Mouse (Mus musculus): Measurements from ENCODE around the gene Atp6v0a4.

Gene Atp6v0a4

GRCm38 (mm10) chr6:38072137-38072796, 52.1 kb downstream of the Atp6v0a4 start:
- DNase-seq: no peak

- DNase-seq: no peak
These were observed 53.1 kb downstream of the Atp6v0a4 start for GRCm38 (mm10) chr6:38071256-38071655.

- DNase-seq: peak; percentile 78 to 80
These were observed 58.2 kb downstream of the Atp6v0a4 start for GRCm38 (mm10) chr6:38066215-38066614.

GRCm38 (mm10) chr6:38065501-38066122, 58.8 kb downstream of the Atp6v0a4 start:
- peak; percentile 48 to 52 for DNase-seq

- DNase-seq: peak; percentile 92 to 94
These were observed 59.3 kb downstream of the Atp6v0a4 start for GRCm38 (mm10) chr6:38065122-38065500.

- no peak for DNase-seq
These were observed 59.8 kb downstream of the Atp6v0a4 start for GRCm38 (mm10) chr6:38064621-38065020.

GRCm38 (mm10) chr6:38058805-38059204, 65.6 kb downstream of the Atp6v0a4 start:
- no peak for DNase-seq

GRCm38 (mm10) chr6:38055471-38056330, 68.7 kb downstream of the Atp6v0a4 start:
- DNase-seq: peak; percentile 18 to 21

GRCm38 (mm10) chr6:38049601-38050000, 74.8 kb downstream of the Atp6v0a4 start:
- DNase-seq: no peak

GRCm38 (mm10) chr6:38048800-38049561, 75.4 kb downstream of the Atp6v0a4 start:
- no peak for DNase-seq

GRCm38 (mm10) chr6:38048003-38048402, 76.4 kb downstream of the Atp6v0a4 start:
- no peak for DNase-seq

GRCm38 (mm10) chr6:38046838-38047237, 77.5 kb downstream of the Atp6v0a4 start, which contains the start of gene Svopl:
Gene Svopl (minus strand): TSS chr6:38046996.
- DNase-seq: no peak

- no peak for DNase-seq
These were observed 91.4 kb downstream of the Atp6v0a4 start for GRCm38 (mm10) chr6:38032801-38033566.

- peak; percentile 27 to 42 for DNase-seq
These were observed 92.4 kb downstream of the Atp6v0a4 start for GRCm38 (mm10) chr6:38031924-38032540.

GRCm38 (mm10) chr6:38028205-38028604, 96.2 kb downstream of the Atp6v0a4 start:
- no peak for DNase-seq

- no peak for DNase-seq
These were observed 96.6 kb downstream of the Atp6v0a4 start for GRCm38 (mm10) chr6:38027771-38028170.

GRCm38 (mm10) chr6:38023284-38023683, 101.1 kb downstream of the Atp6v0a4 start:
- no peak for DNase-seq

- DNase-seq: no peak
These were observed 103.0 kb downstream of the Atp6v0a4 start for GRCm38 (mm10) chr6:38021406-38021805.

- DNase-seq: no peak
These were observed 111.6 kb downstream of the Atp6v0a4 start for GRCm38 (mm10) chr6:38012829-38013228.

- peak; percentile 73 to 76 for DNase-seq
These were observed 116.9 kb downstream of the Atp6v0a4 start for GRCm38 (mm10) chr6:38007459-38007858.

Measured in cerebellum, postnatal 14 days (tissue).